Mouse (Mus musculus) limb, embryonic 14.5 days (tissue): ENCODE measurements around the gene Syndig1l. TPM values are rescaled to one million over a fixed set of nuclear protein-coding genes. Genes with fewer than 3 reads are reported as not detected.

Source experiments
- ATAC-seq: fragments of 200-750 bp; cut with Nextera tagmentation; 2 replicates; pipeline ENCODE4 v1.8.0; 2017; ENCODE audit warnings: low read depth, moderate number of reproducible peaks, moderate TSS enrichment; ENCODE audit not compliant: low FRiP score
- DNase-seq: peaks from one replicate; pipeline ENCODE4 v3.0.0-alpha.2; 2015; ENCODE audit warnings: low spot score
- H3K27ac ChIP-seq: fragments of 300-500 bp; sonication (generic); replicated peaks from 2 replicates; pipeline ENCODE4 v1.5.1; 2014; ENCODE audit warnings: low read depth, mild to moderate bottlenecking, low read length, moderate library complexity, mixed read lengths
- H3K27me3 ChIP-seq: fragments of 300-500 bp; sonication (generic); 2 replicates; pipeline ENCODE4 v1.6.1; 2014; ENCODE audit warnings: low read length, mixed read lengths; ENCODE audit not compliant: control insufficient read depth, insufficient read depth
- H3K36me3 ChIP-seq: fragments of 300-500 bp; sonication (generic); 2 replicates; pipeline ENCODE4 v1.6.1; 2014; ENCODE audit warnings: mild to moderate bottlenecking, low read length, moderate library complexity, mixed read lengths; ENCODE audit not compliant: control insufficient read depth, insufficient read depth
- H3K4me1 ChIP-seq: fragments of 300-500 bp; sonication (generic); 2 replicates; pipeline ENCODE4 v1.6.1; 2014; ENCODE audit warnings: antibody characterized with exemption, low read length, mixed read lengths; ENCODE audit not compliant: control insufficient read depth, insufficient read depth
- H3K4me2 ChIP-seq: fragments of 300-500 bp; sonication (generic); replicated peaks from 2 replicates; pipeline ENCODE4 v1.6.1; 2014; ENCODE audit warnings: low read depth, mild to moderate bottlenecking, low read length, moderate library complexity; ENCODE audit not compliant: severe bottlenecking
- H3K4me3 ChIP-seq: fragments of 300-500 bp; sonication (generic); replicated peaks from 2 replicates; pipeline ENCODE4 v1.5.1; 2014; ENCODE audit warnings: low read length
- H3K9ac ChIP-seq: fragments of 300-500 bp; sonication (generic); 2 replicates; pipeline ENCODE4 v1.6.1; 2014; ENCODE audit warnings: mild to moderate bottlenecking, low read depth, low read length, moderate library complexity; ENCODE audit not compliant: severe bottlenecking
- H3K9me3 ChIP-seq: fragments of 300-500 bp; sonication (generic); 2 replicates; pipeline ENCODE4 v1.6.1; 2016; ENCODE audit warnings: low read length; ENCODE audit not compliant: control insufficient read depth
- POLR2A ChIP-seq: fragments of 200-500 bp; IDR thresholded peaks from 2 replicates; pipeline ENCODE4 v1.8.0; 2012; ENCODE audit warnings: inconsistent platforms, mild to moderate bottlenecking, moderate library complexity, borderline replicate concordance; ENCODE audit not compliant: insufficient read depth, insufficient read length; ENCODE audit errors: extremely low read depth
- WGBS: fragments of 180-500 bp; shearing (Covaris S2); extraction: QIAGEN DNeasy Blood & Tissue Kit; methylation state at CpG from one replicate; pipeline ENCODE4 v1.1.7; 2014; 5-methylcytosine and 5-hydroxymethylcytosine counted together
- polyA plus RNA-seq, 2 experiments: library from polyadenylated mRNA; depleted of rRNA in 1 of 2; stranded (reverse) in 1 of 2; unstranded in 1 of 2; fragments of >200 nt; fragmentation: Nextera tagmentation in 1 of 2; extraction: Ambion mirVana in 1 of 2; gene quantifications; 2 replicates each; pipeline versions ENCODE4 v1.2.1 to v1.2.3; 2012 to 2014

Syndig1l gene
- polyA plus RNA-seq, 2 experiments: 0.03 TPM; not detected in 1

DNA sequence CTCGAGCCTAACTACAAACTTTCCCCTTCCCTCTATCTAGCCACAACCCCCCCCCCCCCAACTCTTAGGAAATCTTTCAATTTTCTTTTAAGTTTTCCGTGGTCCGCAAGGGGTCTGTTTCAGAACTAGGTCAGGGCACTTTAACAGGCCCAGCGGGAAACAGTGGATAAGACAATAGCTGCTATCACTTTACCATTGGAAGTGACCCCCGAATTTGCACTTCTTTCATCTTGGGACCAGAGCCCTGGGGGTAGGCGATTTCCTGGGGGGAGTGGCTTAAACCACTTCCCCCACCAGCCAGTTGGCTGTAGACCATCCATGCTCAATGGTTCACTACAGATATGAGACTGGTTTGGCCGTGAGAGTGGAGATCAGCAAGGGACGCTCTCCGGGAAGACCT lies 58.0 kb downstream of the Syndig1l start, which contains the start of gene Vrtn:
Gene Vrtn, plus strand, starts transcription at position 366 of the 400 bp plus-strand sequence.
- Histone ChIP-seq H3K27ac (no peak within 1 kb of the TSS), H3K4me1 (0 out of 2 replicates have a peak, but pooled peaks cover 3% of the 10 kb centered on the region), H3K9ac (no peak within 1 kb of the TSS), H3K4me3 (no peak within 1 kb of the TSS), H3K36me3 (no peaks in the 10 kb centered on the region), H3K27me3 (peaks cover 34% of the 10 kb centered on the region), H3K9me3 (no peaks in the 10 kb centered on the region), H3K4me2 (no peak within 1 kb of the TSS)
- TF ChIP-seq POLR2A: no peak
- ATAC-seq (no peak), DNase-seq (no peak)
- WGBS: 5% methylated on average over 9 of the region's 9 CpGs

DNA sequence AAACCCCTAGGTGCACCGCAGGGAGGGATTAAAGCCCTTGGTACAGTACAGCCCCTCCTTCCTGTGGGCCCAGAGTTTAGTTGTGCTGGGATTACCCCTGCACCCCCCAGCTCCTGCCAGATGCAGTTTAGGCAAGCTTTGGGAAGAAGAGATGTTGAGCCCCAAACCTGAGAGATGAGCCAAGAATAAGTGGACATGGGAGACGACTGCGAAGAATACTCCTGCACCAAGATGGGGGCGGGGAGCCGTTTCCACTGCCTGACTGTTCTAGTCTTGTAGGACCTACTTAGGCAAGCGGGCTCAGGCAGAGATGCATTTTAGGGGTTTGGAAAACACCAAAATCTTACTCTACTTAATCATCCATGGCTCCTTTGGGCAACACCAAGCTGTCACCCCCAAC lies 58.4 kb downstream of the Syndig1l start:
- DNase-seq (no peak), ATAC-seq (no peak)
- no peak overlapping the region for H3K27ac ChIP-seq
- no peaks in the 10 kb centered on the region for H3K9me3 ChIP-seq
- peaks cover 34% of the 10 kb centered on the region for H3K27me3 ChIP-seq
- H3K4me3 ChIP-seq: no peak overlapping the region
- 15% methylated on average over 5 of the region's 6 CpGs for WGBS
- no peak overlapping the region for H3K4me2 ChIP-seq
- TF ChIP-seq POLR2A: no peak
- H3K4me1 ChIP-seq: 0 out of 2 replicates have a peak, but pooled peaks cover 3% of the 10 kb centered on the region
- no peak overlapping the region for H3K9ac ChIP-seq
- no peaks in the 10 kb centered on the region for H3K36me3 ChIP-seq

DNA sequence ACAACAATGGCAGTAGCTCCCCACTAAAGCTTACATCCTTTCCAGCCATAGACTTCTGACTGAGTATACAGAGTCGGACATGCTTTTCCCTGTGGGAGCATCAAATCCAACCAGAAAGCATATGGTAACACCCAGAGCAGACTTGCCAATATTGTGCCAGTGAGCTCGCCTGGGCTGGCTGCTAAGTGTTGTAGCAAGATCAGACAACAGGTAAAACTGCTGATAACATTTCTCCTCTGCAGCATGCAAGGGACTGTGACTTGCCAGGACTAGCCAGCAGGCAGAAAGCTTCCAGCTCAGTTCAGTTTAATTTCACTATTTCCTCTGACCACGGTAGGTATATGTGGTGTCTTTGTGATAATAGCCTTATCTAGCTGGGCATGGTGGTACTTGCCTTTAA lies 66.8 kb downstream of the Syndig1l start:
- 55% methylated on average over 3 of the region's 3 CpGs for WGBS
- TF ChIP-seq POLR2A: no peak
- H3K27me3 ChIP-seq: no peaks in the 10 kb centered on the region

More for the DNA sequence above, 66.8 kb downstream of the Syndig1l start:
- H3K36me3 ChIP-seq: no peaks in the 10 kb centered on the region
- no peak overlapping the region for H3K9ac ChIP-seq
- no peak for ATAC-seq
- H3K9me3 ChIP-seq: no peaks in the 10 kb centered on the region
- DNase-seq: no peak
- no peak overlapping the region for H3K4me2 ChIP-seq
- H3K27ac ChIP-seq: no peak overlapping the region
- no peaks in the 10 kb centered on the region for H3K4me1 ChIP-seq
- H3K4me3 ChIP-seq: no peak overlapping the region

Other genes starting within 250 kb of the Syndig1l start
- gene Aldh6a1, start 247.8 kb downstream of the Syndig1l start, polyA plus RNA-seq (2012; rRNA removed): 18.9 and 19.0 TPM in 2 replicates
- 37.9 and 41.2 TPM in 2 replicates for gene Aldh6a1, start 247.8 kb downstream of the Syndig1l start, polyA plus RNA-seq (2014; fragmentation: Nextera tagmentation; extraction: Ambion mirVana)
- 17.3 and 26.9 TPM in 2 replicates for gene Lin52, start 247.4 kb downstream of the Syndig1l start, polyA plus RNA-seq (2012; rRNA removed)
- gene Lin52, start 247.4 kb downstream of the Syndig1l start, polyA plus RNA-seq (2014; fragmentation: Nextera tagmentation; extraction: Ambion mirVana): 17.9 and 24.2 TPM in 2 replicates
- 0.47 and 0.65 TPM in 2 replicates for gene Vsx2, start 129.1 kb downstream of the Syndig1l start, polyA plus RNA-seq (2012; rRNA removed)
- gene Vsx2, start 129.1 kb downstream of the Syndig1l start, polyA plus RNA-seq (2014; fragmentation: Nextera tagmentation; extraction: Ambion mirVana): 0.22 and 0.29 TPM in 2 replicates
- gene Abcd4, start 81.4 kb downstream of the Syndig1l start, polyA plus RNA-seq (2012; rRNA removed): 32.3 and 37.9 TPM in 2 replicates
- gene Abcd4, start 81.4 kb downstream of the Syndig1l start, polyA plus RNA-seq (2014; fragmentation: Nextera tagmentation; extraction: Ambion mirVana): 11.5 and 12.5 TPM in 2 replicates
- gene Vrtn, start 57.8 kb downstream of the Syndig1l start, polyA plus RNA-seq (2012; rRNA removed): 0.04 and 0.06 TPM in 2 replicates
- gene Vrtn, start 57.8 kb downstream of the Syndig1l start, polyA plus RNA-seq (2014; fragmentation: Nextera tagmentation; extraction: Ambion mirVana): not detected in 2 replicates
- 76.2 and 87.7 TPM in 2 replicates for gene Npc2, start 74.3 kb upstream of the Syndig1l start, polyA plus RNA-seq (2012; rRNA removed)
- 65.1 and 73.4 TPM in 2 replicates for gene Npc2, start 74.3 kb upstream of the Syndig1l start, polyA plus RNA-seq (2014; fragmentation: Nextera tagmentation; extraction: Ambion mirVana)
- 108 TPM in 2 replicates for gene Isca2, start 74.4 kb upstream of the Syndig1l start, polyA plus RNA-seq (2012; rRNA removed)
- 138 and 145 TPM in 2 replicates for gene Isca2, start 74.4 kb upstream of the Syndig1l start, polyA plus RNA-seq (2014; fragmentation: Nextera tagmentation; extraction: Ambion mirVana)
- gene Ltbp2, start 177.7 kb upstream of the Syndig1l start, polyA plus RNA-seq (2012; rRNA removed): 12.3 and 17.1 TPM in 2 replicates
- gene Ltbp2, start 177.7 kb upstream of the Syndig1l start, polyA plus RNA-seq (2014; fragmentation: Nextera tagmentation; extraction: Ambion mirVana): 4.4 and 5.2 TPM in 2 replicates